Comparison of ENCODE assay signal across 27 mouse cellular contexts in the genomic region with DNA sequence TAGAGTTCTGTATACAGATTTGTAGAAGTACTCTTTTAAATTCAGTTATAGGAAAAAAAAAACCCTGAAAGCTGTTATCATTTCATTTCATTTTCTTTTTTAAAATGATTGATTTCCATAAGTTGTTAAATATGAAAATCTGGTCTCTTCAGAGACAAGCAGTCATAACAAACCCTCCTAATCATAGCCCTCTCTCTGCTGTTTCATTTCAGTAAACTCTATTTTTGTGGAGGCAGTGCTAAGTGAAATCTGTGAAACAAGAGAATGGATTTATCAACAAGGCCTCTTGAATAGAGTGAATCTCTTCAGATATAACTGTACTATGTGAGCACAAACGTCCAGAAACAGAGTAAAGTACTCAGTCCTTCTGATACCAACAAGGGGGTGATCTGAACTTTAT.
"Had no signal": no experiment of that assay in that cellular context is flagged by ENCODE, and none has a peak within 500 bp of the region (broad histone marks: within the 10 kb centered on the region; RNA-seq: fewer than 3 reads in every experiment).

No protein-coding gene starts in this region.

- H3K4me3 ChIP-seq: heart, adult 2 months; heart, embryonic 13.5 days; heart, embryonic 15.5 days; hindbrain, embryonic 13.5 days; hindbrain, embryonic 15.5 days; kidney, embryonic 15.5 days; limb, embryonic 13.5 days; limb, embryonic 15.5 days; liver, embryonic 12.5 days had no signal

- H3K9me3 ChIP-seq: heart, embryonic 13.5 days; heart, embryonic 15.5 days; hindbrain, embryonic 13.5 days; hindbrain, embryonic 15.5 days; kidney, embryonic 15.5 days; limb, embryonic 13.5 days; limb, embryonic 15.5 days; liver, embryonic 12.5 days had no signal

- H3K27me3 ChIP-seq: heart, embryonic 13.5 days; heart, embryonic 15.5 days; hindbrain, embryonic 13.5 days; hindbrain, embryonic 15.5 days; kidney, embryonic 15.5 days; limb, embryonic 13.5 days; limb, embryonic 15.5 days; liver, embryonic 12.5 days had no signal

- H3K4me2 ChIP-seq: heart, embryonic 11.5 days; heart, embryonic 13.5 days; heart, embryonic 15.5 days; hindbrain, embryonic 13.5 days; hindbrain, embryonic 15.5 days; kidney, embryonic 15.5 days; limb, embryonic 13.5 days; limb, embryonic 15.5 days; liver, embryonic 12.5 days had no signal

- H3K36me3 ChIP-seq: heart, embryonic 13.5 days; heart, embryonic 15.5 days; hindbrain, embryonic 13.5 days; hindbrain, embryonic 15.5 days; kidney, embryonic 15.5 days; limb, embryonic 13.5 days; limb, embryonic 15.5 days; liver, embryonic 12.5 days had no signal

- H3K4me1 ChIP-seq: heart, embryonic 15.5 days; hindbrain, embryonic 13.5 days; hindbrain, embryonic 15.5 days; kidney, embryonic 15.5 days; limb, embryonic 13.5 days; limb, embryonic 15.5 days; liver, embryonic 12.5 days had no signal

- ATAC-seq: hindbrain, postnatal 0 days; intestine, embryonic 16.5 days; liver, embryonic 12.5 days had no signal

- DNase-seq: gastrocnemius, postnatal 14 days; gastrocnemius, postnatal 36 days; heart, adult 11 months; heart, adult 2 months; heart, postnatal 14 days; heart, postnatal 36 days; kidney, adult 11 months; kidney, adult 2 months; kidney, adult 9 months; kidney, postnatal 14 days; kidney, postnatal 36 days; layer of hippocampus, adult 9-11 months; layer of hippocampus, postnatal 36 days; left cerebral cortex, postnatal 4 days had no signal

- H3K27ac ChIP-seq: heart, adult 2 months; heart, embryonic 13.5 days; heart, embryonic 15.5 days; hindbrain, embryonic 13.5 days; hindbrain, embryonic 15.5 days; hindbrain, postnatal 0 days; kidney, embryonic 15.5 days; kidney, postnatal 0 days; limb, embryonic 13.5 days; limb, embryonic 15.5 days; liver, embryonic 12.5 days; liver, embryonic 14.5 days had no signal

- H3K9ac ChIP-seq: heart, embryonic 13.5 days; heart, embryonic 15.5 days; hindbrain, embryonic 13.5 days; hindbrain, embryonic 15.5 days; kidney, embryonic 15.5 days; limb, embryonic 13.5 days; limb, embryonic 15.5 days; liver, embryonic 12.5 days; liver, embryonic 14.5 days had no signal
